Mouse (Mus musculus) kidney, postnatal 0 days (tissue): ENCODE measurements around the gene Agbl5. TPM values are rescaled to one million over a fixed set of nuclear protein-coding genes. Genes with fewer than 3 reads are reported as not detected.

Source experiments
- ATAC-seq: fragments of 200-750 bp; cut with Nextera tagmentation; replicated peaks from 2 replicates; pipeline ENCODE4 v1.8.0; 2017; ENCODE audit warnings: low read depth, moderate number of reproducible peaks, moderate TSS enrichment, moderate library complexity; ENCODE audit not compliant: low FRiP score
- DNase-seq: peaks from one replicate; pipeline ENCODE4 v3.0.0-alpha.2; 2016; ENCODE audit warnings: low spot score
- H3K27ac ChIP-seq: fragments of 300-500 bp; sonication (generic); 2 replicates; pipeline ENCODE4 v1.5.1; 2014; ENCODE audit warnings: mild to moderate bottlenecking
- H3K27me3 ChIP-seq: fragments of 300-500 bp; sonication (generic); 2 replicates; pipeline ENCODE4 v1.6.1; 2014; ENCODE audit warnings: low read length, mixed read lengths; ENCODE audit not compliant: insufficient read depth
- H3K36me3 ChIP-seq: fragments of 300-500 bp; sonication (generic); 2 replicates; pipeline ENCODE4 v1.6.1; 2014; ENCODE audit warnings: low read length, mixed read lengths; ENCODE audit not compliant: insufficient read depth
- H3K4me1 ChIP-seq: fragments of 300-500 bp; sonication (generic); replicated peaks from 2 replicates; pipeline ENCODE4 v1.6.1; 2014; ENCODE audit warnings: antibody characterized with exemption, low read length, mixed read lengths; ENCODE audit not compliant: insufficient read depth
- H3K4me2 ChIP-seq: fragments of 300-500 bp; sonication (generic); 2 replicates; pipeline ENCODE4 v1.6.1; 2014; ENCODE audit warnings: mild to moderate bottlenecking, low read length, moderate library complexity, mixed read lengths
- H3K4me3 ChIP-seq: fragments of 300-500 bp; sonication (generic); replicated peaks from 2 replicates; pipeline ENCODE4 v1.5.1; 2014; ENCODE audit warnings: low read depth, low read length
- H3K9ac ChIP-seq: fragments of 300-500 bp; sonication (generic); 2 replicates; pipeline ENCODE4 v1.6.1; 2014; ENCODE audit warnings: low read depth, low read length
- H3K9me3 ChIP-seq: fragments of 300-500 bp; sonication (generic); replicated peaks from 2 replicates; pipeline ENCODE4 v1.6.1; 2016; ENCODE audit warnings: low read length, inconsistent platforms, mixed read lengths
- CTCF ChIP-seq: IDR thresholded peaks from 2 replicates; pipeline ENCODE4 v1.5.1; 2016; ENCODE audit warnings: antibody characterized with exemption, low read depth, mild to moderate bottlenecking, moderate library complexity
- WGBS: fragments of 180-500 bp; shearing (Covaris S2); extraction: QIAGEN DNeasy Blood & Tissue Kit; methylation state at CpG from one replicate; pipeline ENCODE4 v1.1.7; 2014; 5-methylcytosine and 5-hydroxymethylcytosine counted together
- polyA plus RNA-seq: library from polyadenylated mRNA; unstranded; fragments of >200 nt; fragmentation: Nextera tagmentation; extraction: Ambion mirVana; gene quantifications from 2 replicates; pipeline ENCODE4 v1.2.1, GENCODE M21; 2015

The Agbl5 gene
- polyA plus RNA-seq, 1 experiment from 2014 or later: 17.5 TPM

GRCm38 (mm10) chr5:30912156-30912555 is 23.7 kb downstream of the Agbl5 start:
- 0 out of 2 replicates have a peak overlapping the region, but pooled peaks have one; percentile 27 for H3K9ac ChIP-seq
- H3K27ac ChIP-seq: peak overlapping the region; percentile 93
- ATAC-seq (no peak), DNase-seq (peak; percentile 22)
- no peak overlapping the region for H3K4me3 ChIP-seq
- TF ChIP-seq CTCF: no peak
- H3K4me2 ChIP-seq: no peak overlapping the region
- H3K9me3 ChIP-seq: no peaks in the 10 kb centered on the region
- WGBS: 61% methylated on average over 5 of the region's 5 CpGs
- H3K27me3 ChIP-seq: no peaks in the 10 kb centered on the region
- peaks cover 36% of the 10 kb centered on the region for H3K4me1 ChIP-seq
- 0 out of 2 replicates have a peak, but pooled peaks cover 3% of the 10 kb centered on the region for H3K36me3 ChIP-seq

- Histone ChIP-seq H3K9me3 (no peaks in the 10 kb centered on the region), H3K4me3 (peak within 1 kb of the TSS; percentile 53), H3K4me2 (peak within 1 kb of the TSS; percentile 68), H3K27me3 (no peaks in the 10 kb centered on the region), H3K9ac (peak within 1 kb of the TSS; percentile 68), H3K4me1 (peaks cover 34% of the 10 kb centered on the region), H3K36me3 (peaks cover 13% of the 10 kb centered on the region; the same call in 1 of the 2 replicates), H3K27ac (peak within 1 kb of the TSS; percentile 93)
- DNase-seq (peak; percentile 96), ATAC-seq (peak; percentile 76)
- TF ChIP-seq CTCF: peak; percentile 27; the same call in 1 of the 2 replicates
- WGBS: 15% methylated on average over 13 of the region's 13 CpGs
Observed at GRCm38 (mm10) chr5:30913060-30913841, 24.8 kb downstream of the Agbl5 start, which contains the start of gene Emilin1. Gene Emilin1 (plus strand): TSS chr5:30913402.

DNA sequence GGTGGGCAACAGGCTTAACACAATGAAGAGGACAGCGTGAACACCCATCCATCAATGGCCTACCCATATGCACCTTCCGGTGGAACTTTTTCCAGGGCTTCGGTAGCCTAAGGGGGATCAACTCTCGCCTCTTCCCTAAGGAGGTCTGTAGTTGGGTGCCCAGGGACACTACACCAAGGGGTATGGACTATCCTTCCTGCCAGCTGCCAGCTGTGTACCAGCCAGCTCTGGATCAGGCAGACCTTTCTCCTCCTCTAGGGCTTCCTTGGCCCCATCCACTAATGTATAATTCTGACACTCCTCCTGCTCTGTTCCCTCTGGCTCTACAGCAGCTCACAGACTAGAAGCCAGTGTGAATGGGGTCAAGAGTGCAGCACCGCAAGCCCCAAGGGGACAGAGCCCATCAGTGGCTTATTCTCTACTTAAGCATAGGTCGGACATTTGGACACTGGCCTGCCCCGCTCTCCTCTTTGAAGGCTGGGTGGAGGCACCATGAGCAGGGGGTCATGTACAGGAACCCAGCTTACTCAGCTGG is 25.7 kb downstream of the Agbl5 start:
- no peaks in the 10 kb centered on the region for H3K9me3 ChIP-seq
- H3K4me1 ChIP-seq: peaks cover 28% of the 10 kb centered on the region
- peak overlapping the region; percentile 68 for H3K4me2 ChIP-seq
- H3K9ac ChIP-seq: peak overlapping the region; percentile 68
- no peak for DNase-seq
- H3K4me3 ChIP-seq: peak overlapping the region; percentile 53
- H3K36me3 ChIP-seq: peaks cover 21% of the 10 kb centered on the region; the same call in 1 of the 2 replicates
- TF ChIP-seq CTCF: no peak
- ATAC-seq: no peak
- peak overlapping the region; percentile 93 for H3K27ac ChIP-seq
- no peaks in the 10 kb centered on the region for H3K27me3 ChIP-seq
- WGBS: 32% methylated on average over 7 of the region's 7 CpGs

GRCm38 (mm10) chr5:30914849-30915248 is 26.4 kb downstream of the Agbl5 start:
- ATAC-seq: no peak
- DNase-seq: no peak
- Histone ChIP-seq H3K4me3 (peak overlapping the region; percentile 53), H3K4me2 (peak overlapping the region; percentile 68), H3K36me3 (peaks cover 21% of the 10 kb centered on the region; the same call in 1 of the 2 replicates), H3K27me3 (no peaks in the 10 kb centered on the region), H3K9ac (peak overlapping the region; percentile 68), H3K9me3 (no peaks in the 10 kb centered on the region), H3K27ac (peak overlapping the region; percentile 93; the same call in 1 of the 2 replicates), H3K4me1 (peaks cover 28% of the 10 kb centered on the region)
- 28% methylated on average over 6 of the region's 6 CpGs for WGBS
- TF ChIP-seq CTCF: no peak

- peaks cover 28% of the 10 kb centered on the region for H3K4me1 ChIP-seq
- peak overlapping the region; percentile 76 for H3K27ac ChIP-seq
- DNase-seq: no peak
- no peak for TF ChIP-seq CTCF
- WGBS: 32% methylated on average over 9 of the region's 9 CpGs
- peaks cover 21% of the 10 kb centered on the region; the same call in 1 of the 2 replicates for H3K36me3 ChIP-seq
- no peaks in the 10 kb centered on the region for H3K9me3 ChIP-seq
- H3K9ac ChIP-seq: peak overlapping the region; percentile 46
- peak overlapping the region; percentile 53 for H3K4me3 ChIP-seq
- peak overlapping the region; percentile 68 for H3K4me2 ChIP-seq
- peak; percentile 9; the same call in 1 of the 2 replicates for ATAC-seq
- H3K27me3 ChIP-seq: no peaks in the 10 kb centered on the region
Observed at GRCm38 (mm10) chr5:30915456-30915855, 27.0 kb downstream of the Agbl5 start.

DNA sequence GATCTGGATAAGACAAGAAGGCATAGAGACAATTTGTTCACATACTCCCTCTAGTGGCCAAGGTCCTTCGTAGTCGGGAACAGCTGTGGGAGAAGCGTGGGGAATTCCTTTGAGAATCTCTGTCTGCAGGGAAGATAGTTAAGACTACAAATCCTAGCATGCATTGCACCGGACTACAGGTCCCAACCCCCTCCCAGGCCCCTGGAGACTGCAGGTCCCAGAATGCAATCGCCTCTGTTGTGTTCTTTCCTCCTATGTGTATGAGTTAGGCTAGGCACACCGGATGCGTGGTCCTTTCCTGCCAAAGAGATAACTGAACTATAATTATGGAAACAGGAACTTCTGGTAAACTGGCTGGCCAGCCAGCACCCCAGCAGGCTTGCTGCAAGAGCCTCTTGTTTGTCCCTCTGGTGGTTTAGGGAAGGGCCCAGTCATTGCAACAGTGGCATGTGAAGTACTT is 27.5 kb downstream of the Agbl5 start:
- peak overlapping the region; percentile 68 for H3K4me2 ChIP-seq
- H3K4me1 ChIP-seq: peaks cover 29% of the 10 kb centered on the region
- H3K27me3 ChIP-seq: no peaks in the 10 kb centered on the region
- ATAC-seq: peak; percentile 77
- peak overlapping the region; percentile 76 for H3K27ac ChIP-seq
- 3% methylated on average over 7 of the region's 7 CpGs for WGBS
- peak; percentile 99 for DNase-seq
- no peaks in the 10 kb centered on the region for H3K9me3 ChIP-seq
- H3K4me3 ChIP-seq: peak overlapping the region; percentile 53; the same call in 1 of the 2 replicates
- peaks cover 21% of the 10 kb centered on the region; the same call in 1 of the 2 replicates for H3K36me3 ChIP-seq
- TF ChIP-seq CTCF: peak; percentile 82
- H3K9ac ChIP-seq: no peak overlapping the region
